Mouse (Mus musculus): ENCODE data around the gene Dcdc2b. TPM values are rescaled to one million over a fixed set of nuclear protein-coding genes. Genes with fewer than 3 reads are reported as not detected.

Dcdc2b gene
- polyA plus RNA-seq, 1 experiment, result 1.1 TPM

Other genes starting within 250 kb of the Dcdc2b start
- 10.6 and 11.3 TPM in 2 replicates for gene Zbtb8a, start 236.1 kb downstream of the Dcdc2b start, polyA plus RNA-seq (2012; rRNA removed)
- 0.02 TPM in 1 of 2 replicates, not detected in the other for gene Zbtb8b, start 173.4 kb downstream of the Dcdc2b start, polyA plus RNA-seq (2012; rRNA removed)
- gene Bsdc1, start 152.7 kb downstream of the Dcdc2b start, polyA plus RNA-seq (2012; rRNA removed), result 22.8 and 26.3 TPM in 2 replicates
- gene Tssk3, start 123.2 kb downstream of the Dcdc2b start, polyA plus RNA-seq (2012; rRNA removed), result not detected in 2 replicates
- gene Fam229a, start 123.1 kb downstream of the Dcdc2b start, polyA plus RNA-seq (2012; rRNA removed), result 0.17 TPM in 1 of 2 replicates, not detected in the other
- 29.3 and 50.1 TPM in 2 replicates for gene Marcksl1, start 100.7 kb downstream of the Dcdc2b start, polyA plus RNA-seq (2012; rRNA removed)
- gene Hdac1, start 71.5 kb downstream of the Dcdc2b start, polyA plus RNA-seq (2012; rRNA removed), result 56.6 and 67.3 TPM in 2 replicates
- gene Lck, start 40.6 kb downstream of the Dcdc2b start, polyA plus RNA-seq (2012; rRNA removed), result 20.6 TPM in 2 replicates
- gene Fam167b, start 35.7 kb downstream of the Dcdc2b start, polyA plus RNA-seq (2012; rRNA removed), result 0.57 and 0.71 TPM in 2 replicates
- 325 and 337 TPM in 2 replicates for gene Eif3i, start 13.6 kb downstream of the Dcdc2b start, polyA plus RNA-seq (2012; rRNA removed)
- 113 and 137 TPM in 2 replicates for gene Tmem234, start 13.6 kb downstream of the Dcdc2b start, polyA plus RNA-seq (2012; rRNA removed)
- gene Iqcc, start 4.8 kb upstream of the Dcdc2b start, polyA plus RNA-seq (2012; rRNA removed), result 19.2 and 21.1 TPM in 2 replicates
- gene Ccdc28b, start 9.7 kb upstream of the Dcdc2b start, polyA plus RNA-seq (2012; rRNA removed), result 9.4 and 12.3 TPM in 2 replicates
- gene Txlna, start 26.8 kb upstream of the Dcdc2b start, polyA plus RNA-seq (2012; rRNA removed), result 20.3 and 21.6 TPM in 2 replicates
- gene Kpna6, start 58.5 kb upstream of the Dcdc2b start, polyA plus RNA-seq (2012; rRNA removed), result 15.1 and 19.7 TPM in 2 replicates
- gene Tmem39b, start 82.6 kb upstream of the Dcdc2b start, polyA plus RNA-seq (2012; rRNA removed), result 21.5 and 23.2 TPM in 2 replicates
- gene Khdrbs1, start 128.0 kb upstream of the Dcdc2b start, polyA plus RNA-seq (2012; rRNA removed), result 13.9 and 16.1 TPM in 2 replicates
- 37.8 and 39.6 TPM in 2 replicates for gene Ptp4a2, start 197.0 kb upstream of the Dcdc2b start, polyA plus RNA-seq (2012; rRNA removed)

Data from large intestine, adult 2 months (tissue).